Mouse (Mus musculus) brain, embryonic 14.5 days (tissue): Measurements from ENCODE around the gene Gm49721. TPM values are rescaled to one million over a fixed set of nuclear protein-coding genes. Genes with fewer than 3 reads are reported as not detected.
"Not testable (repeated sequence)": the region's sequence is repeated elsewhere in the genome, so short reads cannot be mapped to it uniquely, and the experiment has no call there.

Experiments used
- DNase-seq: peaks from one replicate; pipeline ENCODE4 v3.0.0-alpha.2; 2011; ENCODE audit warnings: low read depth
- CTCF ChIP-seq: fragments of 200-500 bp; IDR thresholded peaks from 2 replicates; pipeline ENCODE4 v1.5.1; 2012; ENCODE audit warnings: inconsistent platforms, mild to moderate bottlenecking, moderate library complexity, borderline replicate concordance; ENCODE audit not compliant: insufficient read depth, insufficient read length; ENCODE audit errors: extremely low read depth
- polyA plus RNA-seq: library from polyadenylated mRNA; depleted of rRNA; stranded (reverse); fragments of >200 nt; gene quantifications from 2 replicates; pipeline ENCODE4 v1.2.3, GENCODE M21; 2012

Gene Gm49721
- polyA plus RNA-seq, 1 experiment, result 0.48 TPM

- peak; percentile 48; the same call in 1 of the 2 replicates for TF ChIP-seq CTCF
- DNase-seq, result peak; percentile 64
These were observed 13.3 kb upstream of the Gm49721 start for GRCm38 (mm10) chr17:6965364-6965763.

DNA sequence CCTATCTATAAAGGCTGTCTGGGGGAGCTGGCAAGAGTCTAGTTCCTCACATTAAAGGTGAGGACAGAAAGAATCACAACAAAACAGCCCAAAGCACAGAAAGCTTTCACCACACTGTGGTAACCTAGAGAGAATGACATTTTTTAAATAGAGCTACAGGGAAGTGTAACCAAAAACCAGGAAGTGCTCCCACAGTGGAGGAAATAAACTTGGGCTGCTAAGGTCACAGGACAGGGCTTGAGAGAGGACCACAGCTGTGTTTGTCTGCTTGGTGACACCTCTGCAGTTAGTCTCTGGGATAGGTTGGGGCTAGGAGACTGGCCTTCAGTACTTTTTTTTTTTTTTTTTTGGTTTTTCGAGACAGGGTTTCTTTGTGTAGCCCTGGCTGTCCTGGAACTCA is 11.0 kb upstream of the Gm49721 start:
- DNase-seq, result not testable (repeated sequence)

DNA sequence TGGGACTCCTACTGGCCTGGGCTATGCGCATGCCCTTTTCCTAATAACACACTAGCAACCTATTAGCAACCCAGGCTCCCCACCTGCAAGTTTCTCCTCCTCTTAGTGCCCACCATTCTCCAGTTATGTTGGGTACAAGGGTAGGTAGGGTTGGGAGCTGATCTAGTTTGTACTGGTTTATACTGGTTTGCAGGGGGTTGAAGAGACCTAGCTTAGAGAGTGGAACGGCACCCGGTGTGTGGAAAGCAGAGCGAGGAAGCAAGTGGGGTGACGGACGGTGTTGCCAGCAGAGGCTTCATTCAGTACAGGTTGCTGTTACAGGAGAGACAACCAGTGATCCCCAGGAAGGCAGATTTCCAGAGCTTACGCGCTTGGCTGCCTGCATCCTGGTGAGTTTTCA is 8.4 kb upstream of the Gm49721 start, which contains the start of gene Rnaset2b:
Gene Rnaset2b (plus strand): TSS at position 301 of the 400 bp plus-strand sequence.
- DNase-seq, result not testable (repeated sequence)

- not testable (repeated sequence) for DNase-seq
These were observed 7.5 kb upstream of the Gm49721 start for GRCm38 (mm10) chr17:6971238-6971637.

GRCm38 (mm10) chr17:6972836-6973396 is 5.8 kb upstream of the Gm49721 start:
- peak; percentile 14 for DNase-seq

DNA sequence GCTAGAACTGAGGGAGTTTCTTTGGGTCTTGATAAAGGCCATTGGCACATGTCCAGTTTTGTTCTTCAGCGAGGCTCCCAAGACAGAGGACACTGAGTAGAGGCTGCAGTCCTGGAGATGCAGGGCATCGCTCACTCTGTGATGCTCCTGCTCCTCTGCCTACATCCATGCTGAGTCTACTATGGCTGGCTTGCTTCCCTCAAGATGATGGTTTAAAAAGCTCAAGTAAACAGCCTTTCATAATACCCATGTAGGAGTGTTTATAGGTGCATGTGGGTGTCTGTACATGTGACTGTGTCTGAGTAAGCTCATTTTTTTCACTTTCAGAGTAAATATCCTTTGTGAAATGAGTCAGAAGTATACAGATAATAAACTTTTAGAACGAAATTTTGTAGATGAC is 3.7 kb upstream of the Gm49721 start:
- DNase-seq, result not testable (repeated sequence)

DNA sequence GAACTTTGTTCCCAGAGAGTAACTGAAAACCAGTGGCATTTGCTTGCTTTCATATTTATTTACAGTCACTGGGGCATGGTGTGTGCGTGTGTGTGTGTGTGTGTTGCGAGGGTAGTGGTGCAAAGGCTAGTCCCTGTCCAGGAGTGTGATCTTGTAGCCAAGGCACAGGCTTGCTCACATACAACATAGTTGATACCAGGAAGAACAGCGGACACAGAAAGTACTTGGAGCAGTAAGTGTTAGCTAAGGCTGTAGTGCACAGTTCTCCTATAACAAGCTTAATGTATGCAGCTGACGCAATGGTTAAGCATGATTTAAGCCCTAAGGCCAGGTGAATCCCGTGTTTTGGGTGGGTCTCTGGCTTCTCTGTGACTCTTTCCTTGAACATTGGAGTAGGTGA is 676 bp downstream of the Gm49721 start:
- DNase-seq, result not testable (repeated sequence)

DNA sequence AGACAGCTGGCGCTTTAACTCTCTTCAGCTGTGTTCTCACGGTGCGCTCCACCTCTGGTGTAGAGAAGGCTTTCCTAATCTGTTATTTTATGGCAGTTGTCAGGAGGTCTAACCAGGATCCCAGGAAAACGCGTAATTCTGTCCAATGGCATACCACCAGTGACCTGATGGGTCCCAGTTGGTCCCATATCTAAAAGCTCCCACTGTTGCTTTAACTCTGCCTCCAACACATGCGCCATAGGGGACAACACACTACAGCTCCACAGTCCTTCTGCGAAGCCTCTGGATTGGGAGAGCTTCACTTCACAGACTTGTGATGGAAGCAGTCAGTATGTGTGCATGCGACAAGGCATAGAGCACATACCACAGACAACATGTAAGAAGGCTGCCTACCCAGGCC is 1.4 kb downstream of the Gm49721 start:
- not testable (repeated sequence) for DNase-seq

GRCm38 (mm10) chr17:6986118-6986517 is 7.4 kb downstream of the Gm49721 start:
- not testable (repeated sequence) for DNase-seq

DNA sequence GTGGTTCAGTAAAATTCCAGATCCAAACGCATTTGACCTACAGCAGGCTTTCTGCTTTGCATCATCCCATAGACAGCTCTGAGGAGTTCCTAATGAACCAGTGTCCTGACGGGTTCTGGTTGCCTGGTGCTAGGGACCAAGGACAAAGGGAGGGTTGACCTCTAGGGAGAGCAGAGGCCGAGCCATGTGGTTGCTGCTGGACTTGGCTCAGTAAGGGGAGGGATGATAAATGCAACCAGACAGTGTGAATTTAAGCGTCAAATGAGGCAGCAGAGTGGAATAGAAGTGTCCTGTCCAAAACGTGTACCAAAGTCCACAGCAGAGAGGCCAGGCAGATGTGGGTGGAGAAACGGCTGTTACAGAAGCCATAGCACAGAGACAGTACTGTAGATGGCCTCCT is 16.8 kb downstream of the Gm49721 start:
- DNase-seq, result not testable (repeated sequence)

DNA sequence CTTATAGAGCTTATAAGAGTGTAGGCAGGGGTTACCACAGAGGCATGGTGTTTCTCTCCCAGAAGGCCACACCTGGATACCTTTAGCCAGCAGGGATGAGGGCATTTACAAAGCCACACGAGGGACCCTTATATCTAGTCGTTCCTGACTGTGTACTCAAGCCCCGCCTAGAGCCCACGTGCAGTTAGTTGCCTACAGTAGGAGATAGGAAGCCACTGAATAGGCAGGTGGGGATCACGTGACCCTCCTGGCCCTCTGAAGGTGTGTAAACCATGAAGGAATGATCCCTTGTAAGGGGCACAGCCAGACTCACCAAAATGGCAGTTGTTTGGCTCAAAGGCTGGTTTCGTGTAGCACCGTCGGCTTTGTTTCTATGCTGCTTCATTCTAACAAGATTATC is 18.1 kb downstream of the Gm49721 start:
- DNase-seq, result not testable (repeated sequence)

DNA sequence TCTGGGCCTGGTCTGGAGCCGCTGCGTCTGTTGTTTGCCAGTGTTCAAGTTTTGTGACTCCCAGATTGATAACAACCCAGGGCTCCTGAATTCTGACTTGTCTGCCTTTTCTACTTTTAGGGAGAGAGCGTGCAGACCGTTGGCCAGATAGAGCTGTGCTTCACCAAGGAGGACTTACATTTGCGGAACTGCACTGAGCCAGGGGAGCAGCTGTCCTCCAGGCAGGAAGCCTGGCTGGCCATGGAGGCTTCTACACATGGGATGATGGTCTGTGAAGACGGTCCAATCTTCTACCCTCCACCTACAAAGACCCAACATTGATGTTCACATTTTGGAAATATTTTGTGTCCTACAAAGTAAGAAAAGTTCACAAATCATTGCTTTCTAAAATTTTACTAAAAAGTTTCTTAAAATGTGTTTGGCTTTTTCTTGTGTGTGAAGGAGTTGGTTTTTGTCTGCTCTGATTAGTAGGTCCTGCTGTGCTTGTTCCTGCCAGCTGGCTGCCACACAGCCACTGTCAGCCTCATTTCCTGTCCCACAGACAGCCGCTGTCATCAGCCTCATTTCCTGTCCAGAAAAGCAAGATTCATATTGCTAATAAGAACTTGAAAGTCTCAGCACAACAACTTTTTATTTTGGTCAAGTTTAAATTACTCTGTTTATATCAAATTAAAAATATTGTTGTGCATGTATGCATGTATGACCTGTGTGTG is 19.2 kb downstream of the Gm49721 start:
- DNase-seq, result not testable (repeated sequence)

DNA sequence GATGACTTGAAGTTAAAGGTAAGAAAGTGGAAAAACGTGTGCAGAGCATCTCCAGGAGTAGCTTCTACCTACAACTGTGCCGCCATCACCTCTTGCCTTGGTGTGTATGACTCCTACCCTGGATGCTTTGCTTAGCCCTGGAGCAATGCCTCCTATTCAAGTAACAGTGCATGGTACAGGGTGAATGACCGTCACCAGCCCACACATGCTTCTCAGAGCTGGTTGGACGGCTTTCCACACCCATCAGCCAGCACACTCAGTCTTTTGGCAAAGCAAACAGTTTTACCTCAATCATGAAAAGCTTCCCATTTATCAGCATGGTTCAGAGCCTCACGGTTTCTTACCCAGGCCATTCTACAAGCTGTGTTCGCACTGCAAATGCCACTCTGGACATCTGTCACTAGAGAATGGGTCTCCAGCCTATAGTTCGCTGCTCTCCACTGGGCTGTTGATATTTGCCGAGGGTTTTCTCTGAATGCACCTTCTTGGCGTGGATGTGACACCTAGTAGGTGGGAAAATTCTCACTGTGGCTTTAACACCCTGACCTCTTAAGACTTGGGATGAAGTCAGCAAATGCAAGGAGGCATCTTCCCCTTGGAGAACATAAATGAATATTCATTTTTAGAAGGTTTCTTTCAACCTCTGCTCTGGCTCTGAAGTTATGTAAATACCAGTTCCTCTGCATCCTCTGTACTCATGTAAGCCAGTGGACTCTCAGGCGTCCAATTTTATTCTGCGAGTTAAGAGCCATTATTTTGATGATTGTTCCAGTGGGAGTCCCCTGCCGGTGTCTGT is 23.3 kb downstream of the Gm49721 start:
- not testable (repeated sequence) for DNase-seq

GRCm38 (mm10) chr17:7003392-7003791 is 24.7 kb downstream of the Gm49721 start:
- DNase-seq, result not testable (repeated sequence)

- DNase-seq, result not testable (repeated sequence)
These were observed 26.9 kb downstream of the Gm49721 start for GRCm38 (mm10) chr17:7005646-7006045.

DNA sequence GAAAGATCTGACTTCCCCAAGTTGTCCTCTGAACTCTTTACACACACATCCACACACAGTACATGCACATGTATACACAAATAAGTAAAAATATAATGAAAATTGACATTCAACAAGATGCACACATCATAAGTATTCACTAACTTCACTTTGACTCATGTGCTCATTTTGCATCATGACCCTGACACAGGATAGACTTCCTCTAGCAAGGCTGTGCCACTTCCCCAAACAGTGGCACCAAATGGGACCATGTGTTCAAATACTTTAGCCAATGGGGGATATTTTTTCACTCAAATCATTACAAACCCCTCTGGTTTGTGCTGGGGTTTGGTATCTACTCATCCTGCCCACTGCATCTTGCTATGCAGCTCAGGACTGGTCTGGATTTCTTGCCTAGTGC is 30.2 kb downstream of the Gm49721 start:
- DNase-seq, result not testable (repeated sequence)

DNA sequence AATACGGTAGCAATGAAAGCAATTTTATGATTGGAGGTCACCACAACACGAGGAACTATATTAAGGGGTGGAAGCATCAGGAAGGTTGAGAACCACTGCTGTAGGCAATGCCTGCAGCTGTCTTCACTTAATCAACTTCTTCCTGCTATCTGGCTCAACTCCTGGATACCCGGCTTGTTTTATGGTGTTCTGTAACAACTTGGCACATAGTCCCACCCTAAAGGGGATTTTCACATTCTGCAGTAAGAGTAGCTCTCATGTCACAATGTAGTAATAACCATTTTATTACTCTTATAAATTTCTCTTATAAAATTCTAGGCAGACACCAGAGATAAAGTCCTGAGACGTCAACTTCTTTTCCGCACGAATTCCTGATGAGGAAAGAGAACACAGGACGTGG is 30.7 kb downstream of the Gm49721 start:
- DNase-seq, result not testable (repeated sequence)

- not testable (repeated sequence) for DNase-seq
These were observed 31.2 kb downstream of the Gm49721 start for GRCm38 (mm10) chr17:7009901-7010300.

GRCm38 (mm10) chr17:7014190-7014589 is 35.5 kb downstream of the Gm49721 start:
- DNase-seq, result not testable (repeated sequence)

- not testable (repeated sequence) for DNase-seq
These were observed 46.6 kb downstream of the Gm49721 start, which contains the start of gene Gm1604a for GRCm38 (mm10) chr17:7025257-7025656. Gm1604a (plus strand) TSS chr17:7025568.

DNA sequence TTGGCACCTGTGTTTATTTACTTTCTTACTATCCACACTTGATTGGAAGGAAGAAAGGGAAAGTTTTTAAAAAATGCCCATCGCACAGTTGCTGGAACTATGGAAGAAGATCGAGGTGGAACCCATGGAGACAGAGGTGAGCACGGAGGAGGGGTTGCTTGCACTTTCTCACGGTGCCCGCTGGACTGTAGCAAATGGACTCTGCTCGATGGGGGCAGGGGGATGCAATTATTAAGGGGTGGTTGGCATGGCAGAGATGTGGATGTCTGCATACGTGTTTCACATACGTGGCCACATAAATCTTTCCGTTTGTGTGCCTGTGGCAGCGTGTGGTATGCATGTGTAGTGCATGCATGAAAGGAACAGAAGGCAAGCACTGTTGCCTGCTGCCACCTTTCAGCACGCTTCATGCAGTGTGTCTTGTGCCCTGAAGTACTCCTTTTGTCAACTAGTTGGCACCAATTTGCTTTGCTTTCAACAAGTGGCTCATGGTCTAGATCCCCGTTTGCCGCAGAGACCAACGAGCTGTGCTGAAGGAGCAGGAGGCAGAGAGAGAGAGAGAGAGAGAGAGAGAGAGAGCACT is 47.2 kb downstream of the Gm49721 start:
- not testable (repeated sequence) for DNase-seq
